Mouse (Mus musculus) Patski (cell line): ENCODE results near the gene Olfr823. TPM values are rescaled to one million over a fixed set of nuclear protein-coding genes. Genes with fewer than 3 reads are reported as not detected.
A peak's percentile ranks its signal among the peaks of the same experiment; 100 is the strongest.
"Not testable (repeated sequence)": the region's sequence is repeated elsewhere in the genome, so short reads cannot be mapped to it uniquely, and the experiment has no call there.

ENCODE experiments used
- ATAC-seq: fragments of 100-300 bp; one replicate; pipeline ENCODE4 v1.8.0; 2021
- CTCF ChIA-PET: fragments of 350-600 bp; sonication (Branson Sonifier 250); formaldehyde crosslinking; loops from one replicate; lab custom pipeline; 2022; ENCODE audit warnings: inconsistent platforms; lab: Charles Lee
- POLR2A ChIA-PET: fragments of 350-600 bp; sonication (Branson Sonifier 250); formaldehyde crosslinking; loops from one replicate; lab custom pipeline; 2022; ENCODE audit warnings: antibody characterized with exemption, inconsistent platforms; lab: Charles Lee
- DNase-seq: peaks from one replicate; pipeline ENCODE4 v3.0.0-alpha.2; 2011; ENCODE audit warnings: low read depth, low spot score
- H3K27me3 ChIP-seq: fragments of 371-371 bp; one replicate; pipeline ENCODE4 v1.5.1; 2021
- CTCF ChIP-seq: fragments of 100-300 bp; IDR thresholded peaks from one replicate; pipeline ENCODE4 v1.5.1; 2021
- in situ Hi-C: fragments of 300-500 bp; cut with MboI; formaldehyde crosslinking; loops from 3 replicates; pipeline ENCODE4 v1.11.1; 2018; ENCODE audit warnings: low pct_unique_long_range_greater_than_20kb, mixed read lengths
- polyA plus RNA-seq: library from polyadenylated mRNA; unstranded; gene quantifications from one replicate; pipeline ENCODE4 v1.2.3, GENCODE M21; 2021

Gene Olfr823
- polyA plus RNA-seq: not detected

- ATAC-seq, H3K27me3 ChIP-seq, POLR2A ChIA-PET, in situ Hi-C loops, DNase-seq, CTCF ChIA-PET: not testable (repeated sequence)
Observed at GRCm38 (mm10) chr10:130115283-130115682, at the start of gene Olfr823. Gene Olfr823, minus strand, starts transcription at chr10:130115383.

- no peak for TF ChIP-seq CTCF
- in situ Hi-C loops: no loop called here
- ATAC-seq: no peak
- CTCF ChIA-PET: no interaction called here
- POLR2A ChIA-PET: no interaction called here
- DNase-seq: no peak
- H3K27me3 ChIP-seq: no peaks in the 10 kb centered on the region
Observed at GRCm38 (mm10) chr10:130144121-130144520, 28.9 kb upstream of the Olfr823 start.

- H3K27me3 ChIP-seq, in situ Hi-C loops, CTCF ChIA-PET, ATAC-seq, DNase-seq, POLR2A ChIA-PET: not testable (repeated sequence)
Observed at GRCm38 (mm10) chr10:130142481-130142880, 27.3 kb upstream of the Olfr823 start.

GRCm38 (mm10) chr10:130134811-130135210 lies 19.6 kb upstream of the Olfr823 start:
- ATAC-seq: no peak
- no peak for TF ChIP-seq CTCF
- DNase-seq: no peak

GRCm38 (mm10) chr10:130129900-130130299 lies 14.7 kb upstream of the Olfr823 start, which contains the start of gene Olfr824:
Gene Olfr824, minus strand, starts transcription at chr10:130130000.
- CTCF ChIA-PET, ATAC-seq, H3K27me3 ChIP-seq, POLR2A ChIA-PET, DNase-seq, in situ Hi-C loops: not testable (repeated sequence)

More at GRCm38 (mm10) chr10:130134811-130135210, 19.6 kb upstream of the Olfr823 start:
- POLR2A ChIA-PET: no interaction called here
- CTCF ChIA-PET: no interaction called here
- in situ Hi-C loops: no loop called here
- no peaks in the 10 kb centered on the region for H3K27me3 ChIP-seq

GRCm38 (mm10) chr10:130116045-130116444 lies 862 bp upstream of the Olfr823 start:
- POLR2A ChIA-PET: not testable (repeated sequence)

GRCm38 (mm10) chr10:130096104-130096503 lies 19.1 kb downstream of the Olfr823 start:
- DNase-seq: no peak
- ATAC-seq: no peak

More at GRCm38 (mm10) chr10:130116045-130116444, 862 bp upstream of the Olfr823 start:
- ATAC-seq, DNase-seq, CTCF ChIA-PET, in situ Hi-C loops, H3K27me3 ChIP-seq: not testable (repeated sequence)

GRCm38 (mm10) chr10:130092838-130093440 lies 22.2 kb downstream of the Olfr823 start:
- ChIA-PET POLR2A (no interaction called here), CTCF (interaction anchor here (0.9 to 1.1 kb wide), 2 partner anchors 59 to 1068 kb away, joined by 3 read pairs; no protein-coding TSS in a partner anchor)
- in situ Hi-C loops: loop anchor here (5.0 to 25.0 kb wide), 2 partner anchors 531 to 1066 kb away; partner anchors contain the start of gene Olfr794
- DNase-seq (peak; percentile 3), ATAC-seq (peak; percentile 51)
- peaks cover 10% of the 10 kb centered on the region for H3K27me3 ChIP-seq
- peak; percentile 52 for TF ChIP-seq CTCF

More at GRCm38 (mm10) chr10:130096104-130096503, 19.1 kb downstream of the Olfr823 start:
- TF ChIP-seq CTCF: peak; percentile 33
- ChIA-PET CTCF (no interaction called here), POLR2A (no interaction called here)
- in situ Hi-C loops: loop anchor here (25.0 kb wide), 1 partner anchor 534 kb away; the partner anchor contains the start of gene Olfr794
- peaks cover 15% of the 10 kb centered on the region for H3K27me3 ChIP-seq

- H3K27me3 ChIP-seq: no peaks in the 10 kb centered on the region
- POLR2A ChIA-PET: no interaction called here
- in situ Hi-C loops: no loop called here
- ATAC-seq (no peak), DNase-seq (no peak)
- TF ChIP-seq CTCF: no peak
- CTCF ChIA-PET: no interaction called here
Observed at GRCm38 (mm10) chr10:130070910-130071309, 44.3 kb downstream of the Olfr823 start, which contains the start of gene Olfr822. Gene Olfr822, plus strand, starts transcription at chr10:130071210.

Other genes starting within 250 kb of the Olfr823 start
- gene Olfr814, start 235.5 kb downstream of the Olfr823 start, polyA plus RNA-seq: not detected
- gene Olfr815, start 209.5 kb downstream of the Olfr823 start, polyA plus RNA-seq: not detected
- not detected for gene Olfr816, start 199.8 kb downstream of the Olfr823 start, polyA plus RNA-seq
- not detected for gene Olfr818, start 166.3 kb downstream of the Olfr823 start, polyA plus RNA-seq
- not detected for gene Olfr819, start 148.1 kb downstream of the Olfr823 start, polyA plus RNA-seq
- gene Olfr247, start 139.2 kb downstream of the Olfr823 start, polyA plus RNA-seq: not detected
- not detected for gene Gm10310, start 130.3 kb downstream of the Olfr823 start, polyA plus RNA-seq
- not detected for gene Olfr820, start 102.8 kb downstream of the Olfr823 start, polyA plus RNA-seq
- gene Olfr821, start 85.0 kb downstream of the Olfr823 start, polyA plus RNA-seq: not detected
- gene Olfr822, start 44.2 kb downstream of the Olfr823 start, polyA plus RNA-seq: 0.05 TPM
- gene Olfr824, start 14.6 kb upstream of the Olfr823 start, polyA plus RNA-seq: not detected
- not detected for gene Olfr825, start 51.4 kb upstream of the Olfr823 start, polyA plus RNA-seq
- gene Olfr826, start 68.8 kb upstream of the Olfr823 start, polyA plus RNA-seq: not detected
- not detected for gene Olfr827, start 99.0 kb upstream of the Olfr823 start, polyA plus RNA-seq
- not detected for gene Neurod4, start 164.9 kb upstream of the Olfr823 start, polyA plus RNA-seq
- gene Tespa1, start 207.5 kb upstream of the Olfr823 start, polyA plus RNA-seq: 0.15 TPM